25 mouse cellular contexts compared by ENCODE assay signal in the genomic region with DNA sequence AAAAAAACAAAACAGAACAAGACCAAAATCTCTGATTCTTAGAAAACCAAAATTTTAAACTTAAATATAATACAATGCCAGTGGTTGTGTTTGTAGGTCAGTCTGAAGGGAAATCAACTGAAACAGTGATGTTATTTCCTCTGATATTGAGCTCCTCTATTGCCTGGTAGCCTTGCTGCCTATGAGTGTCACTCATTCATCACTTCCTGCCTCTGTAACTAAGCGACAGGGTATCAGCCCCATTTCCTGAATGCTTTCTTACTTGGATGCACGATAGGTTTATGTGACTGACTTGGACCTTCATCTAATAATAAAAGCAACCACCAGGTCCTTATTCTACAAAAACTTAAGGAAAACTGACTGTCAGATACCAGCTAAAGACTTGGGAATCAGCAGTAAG.
"Had no signal": no experiment of that assay in that cellular context is flagged by ENCODE, and none has a peak within 500 bp of the region (broad histone marks: within the 10 kb centered on the region; RNA-seq: fewer than 3 reads in every experiment).

No protein-coding gene starts in this region.

- H3K27ac ChIP-seq: gastrocnemius, adult 2 months; heart, embryonic 10.5 days; hindbrain, embryonic 10.5 days; hindbrain, embryonic 12.5 days; hindbrain, embryonic 14.5 days; intestine, embryonic 15.5 days; kidney, postnatal 0 days; layer of hippocampus, adult 2 months; left cerebral cortex, adult 2 months; limb, embryonic 13.5 days; limb, embryonic 15.5 days; liver, embryonic 12.5 days; liver, embryonic 14.5 days had no signal

- H3K4me3 ChIP-seq: gastrocnemius, adult 2 months; heart, embryonic 10.5 days; heart, embryonic 12.5 days; hindbrain, embryonic 10.5 days; hindbrain, embryonic 12.5 days; intestine, embryonic 15.5 days; layer of hippocampus, adult 2 months; left cerebral cortex, adult 2 months; limb, embryonic 13.5 days; limb, embryonic 15.5 days; liver, embryonic 12.5 days had no signal

- ATAC-seq: hindbrain, embryonic 16.5 days; intestine, embryonic 15.5 days; liver, embryonic 12.5 days had no signal

- H3K27me3 ChIP-seq: heart, embryonic 12.5 days; hindbrain, embryonic 12.5 days; intestine, embryonic 15.5 days; limb, embryonic 13.5 days; limb, embryonic 15.5 days; liver, embryonic 12.5 days had no signal

- DNase-seq: gastrocnemius, adult 2 months; gastrocnemius, postnatal 10 days; gastrocnemius, postnatal 25 days; heart, adult 18-20 months; heart, postnatal 10 days; heart, postnatal 4 days; kidney, adult 18-20 months; kidney, adult 8-10 months; kidney, postnatal 25 days; kidney, postnatal 4 days; left cerebral cortex, postnatal 4 days had no signal

- H3K4me1 ChIP-seq: heart, embryonic 10.5 days; heart, embryonic 12.5 days; hindbrain, embryonic 10.5 days; hindbrain, embryonic 12.5 days; intestine, embryonic 15.5 days; limb, embryonic 13.5 days; limb, embryonic 15.5 days; liver, embryonic 12.5 days had no signal

- H3K9me3 ChIP-seq: heart, embryonic 10.5 days; heart, embryonic 12.5 days; hindbrain, embryonic 10.5 days; hindbrain, embryonic 12.5 days; intestine, embryonic 15.5 days; limb, embryonic 13.5 days; limb, embryonic 15.5 days; liver, embryonic 12.5 days had no signal

- H3K9ac ChIP-seq: heart, embryonic 12.5 days; hindbrain, embryonic 12.5 days; hindbrain, embryonic 14.5 days; intestine, embryonic 15.5 days; limb, embryonic 13.5 days; limb, embryonic 15.5 days; liver, embryonic 12.5 days; liver, embryonic 14.5 days had no signal

- H3K36me3 ChIP-seq: heart, embryonic 10.5 days; heart, embryonic 12.5 days; hindbrain, embryonic 10.5 days; hindbrain, embryonic 12.5 days; intestine, embryonic 15.5 days; limb, embryonic 13.5 days; limb, embryonic 15.5 days; liver, embryonic 12.5 days had no signal

- H3K4me2 ChIP-seq: heart, embryonic 12.5 days; hindbrain, embryonic 12.5 days; hindbrain, embryonic 14.5 days; intestine, embryonic 15.5 days; limb, embryonic 13.5 days; limb, embryonic 15.5 days; liver, embryonic 12.5 days had no signal
